Mouse (Mus musculus) right cerebral cortex, postnatal 36 days (tissue): ENCODE measurements at regions not wholly inside any gene's neighbourhood (a gene's known extent, or its start where the extent isn't known, plus 50 kb on each side); places are given as distances from the start of the nearest gene placed in this dataset.
"Not testable (repeated sequence)": the region's sequence is repeated elsewhere in the genome, so short reads cannot be mapped to it uniquely, and the experiment has no call there.

Source experiments
- DNase-seq, 2 experiments: peaks; one replicate each; pipeline ENCODE4 v3.0.0; 2022; ENCODE audit warnings: low spot score in 2 of 2, mixed read lengths in 1 of 2

DNA sequence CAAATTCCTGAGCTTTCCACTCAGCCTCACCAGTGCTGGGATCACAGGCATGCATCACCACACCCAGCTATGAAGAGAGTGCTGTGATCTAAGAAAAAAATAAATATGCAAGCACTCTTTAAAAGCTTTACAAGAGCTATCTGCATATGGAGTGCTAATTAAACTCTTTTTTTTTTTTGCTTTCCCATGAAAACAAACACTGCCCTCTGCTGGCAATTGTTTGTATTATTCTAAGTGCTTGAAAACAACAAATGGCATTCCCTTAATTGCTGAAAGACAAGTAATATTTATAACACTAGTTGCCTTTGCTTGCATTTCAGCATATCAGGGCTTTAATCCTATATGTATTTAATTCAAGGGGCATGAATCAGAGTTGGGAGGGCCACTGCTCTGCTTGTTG is 91.8 kb downstream of the 5730507C01Rik start:
- DNase-seq: not testable (repeated sequence)

GRCm38 (mm10) chr12:18609835-18610234 is 95.5 kb downstream of the 5730507C01Rik start:
- peak; percentile 8 to 15 for DNase-seq

DNA sequence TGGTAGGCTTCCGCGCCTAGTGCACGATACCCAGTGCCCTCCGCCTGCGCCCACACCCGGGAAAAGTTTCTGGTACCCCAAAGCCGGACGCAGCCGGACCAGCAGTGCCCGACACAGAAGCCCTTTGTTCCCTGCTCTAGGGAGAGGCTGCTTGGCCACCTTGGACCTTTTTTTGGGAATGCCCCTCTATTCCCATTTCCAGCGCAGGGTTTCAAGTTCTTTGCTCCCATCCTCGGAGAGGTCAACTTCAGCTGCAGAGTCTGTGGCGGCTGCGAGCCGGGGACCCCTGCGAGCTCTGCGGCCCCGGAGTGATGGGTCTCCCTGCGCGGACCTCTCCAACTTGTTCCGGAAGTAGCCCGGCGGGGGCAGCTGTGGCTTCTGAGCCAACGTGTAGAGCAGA is 96.3 kb downstream of the 5730507C01Rik start:
- DNase-seq: not testable (repeated sequence)
